15 mouse cellular contexts compared by ENCODE assay signal in the genomic region with DNA sequence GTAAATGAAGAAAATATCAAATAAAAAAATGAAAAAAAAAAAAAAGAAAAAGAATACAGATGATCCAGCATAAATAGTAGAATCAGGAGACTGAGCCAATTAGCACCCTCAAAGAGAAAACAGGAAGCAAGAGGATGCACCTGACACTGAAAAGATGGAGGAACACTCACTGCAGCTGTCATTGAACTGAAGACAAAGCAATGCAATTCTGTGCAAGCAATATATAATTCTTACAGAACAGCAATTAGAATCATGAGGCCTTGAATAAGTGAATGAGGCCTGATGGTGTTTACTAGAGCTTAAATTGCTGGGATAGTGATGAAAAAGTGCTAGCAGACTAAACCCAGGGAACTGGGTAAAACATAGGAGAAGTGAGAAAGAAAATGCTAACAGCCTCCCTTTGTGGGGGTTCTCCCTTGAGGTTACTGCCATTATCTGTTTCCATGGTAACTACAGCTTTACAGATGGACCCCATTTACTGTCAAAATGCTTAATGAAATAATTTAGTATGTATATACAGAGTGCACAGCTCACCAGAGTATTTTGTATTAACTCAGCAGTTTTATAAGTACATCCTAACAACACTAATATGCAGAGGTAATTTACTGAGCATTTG.
DNase-seq lines count a peak whose midpoint lies in the region; ATAC-seq and TF ChIP-seq lines count a peak whose summit lies in the region.
"Had no signal": no experiment of that assay in that cellular context is flagged by ENCODE, and none has a peak within 500 bp of the region (broad histone marks: within the 10 kb centered on the region; RNA-seq: fewer than 3 reads in every experiment).

No protein-coding gene starts in this region.

- intact Hi-C loops in gastrocnemius, postnatal 14 days (cut with DNase I; ENCODE audit: low total_unique reads) = no loop called here

- H3K4me2 ChIP-seq in forebrain, embryonic 14.5 days (ENCODE audit: low read length) = no peak overlapping the region
- no peak overlapping the region for H3K4me2 ChIP-seq in hindbrain, postnatal 0 days (ENCODE audit: low read depth, low read length)
- no peak overlapping the region for H3K4me2 ChIP-seq in neural tube, embryonic 13.5 days
- H3K4me2 ChIP-seq: embryonic facial prominence, embryonic 15.5 days had no signal

- H3K4me1 ChIP-seq in forebrain, embryonic 14.5 days (ENCODE audit: control insufficient read depth, insufficient read depth, low read length) = no peaks in the 10 kb centered on the region
- H3K4me1 ChIP-seq in hindbrain, postnatal 0 days (ENCODE audit: insufficient read depth, low read length) = no peaks in the 10 kb centered on the region
- peaks cover 7% of the 10 kb centered on the region; the same call in 1 of the 2 replicates for H3K4me1 ChIP-seq in neural tube, embryonic 13.5 days (replicated peaks)
- H3K4me1 ChIP-seq: embryonic facial prominence, embryonic 15.5 days; megakaryocyte, embryonic 14.5 days had no signal

- H3K27me3 ChIP-seq in forebrain, embryonic 14.5 days (replicated peaks; ENCODE audit: control insufficient read depth, insufficient read depth, low read length) = no peaks in the 10 kb centered on the region
- no peaks in the 10 kb centered on the region for H3K27me3 ChIP-seq in hindbrain, postnatal 0 days (ENCODE audit: insufficient read depth, low read length)
- H3K27me3 ChIP-seq in neural tube, embryonic 13.5 days = no peaks in the 10 kb centered on the region
- H3K27me3 ChIP-seq: embryonic facial prominence, embryonic 15.5 days; megakaryocyte, embryonic 14.5 days had no signal

- H3K36me3 ChIP-seq in forebrain, embryonic 14.5 days (ENCODE audit: control insufficient read depth, insufficient read depth, low read length) = no peaks in the 10 kb centered on the region
- no peaks in the 10 kb centered on the region for H3K36me3 ChIP-seq in hindbrain, postnatal 0 days (ENCODE audit: insufficient read depth, low read length)
- H3K36me3 ChIP-seq in neural tube, embryonic 13.5 days = no peaks in the 10 kb centered on the region
- H3K36me3 ChIP-seq: embryonic facial prominence, embryonic 15.5 days had no signal

- peak; percentile 94 for ATAC-seq in forebrain, embryonic 14.5 days
- ATAC-seq in hindbrain, postnatal 0 days = no peak; the same call in 1 of the 2 replicates
- peak; percentile 84 for ATAC-seq in neural tube, embryonic 13.5 days (ENCODE audit: low read depth)

- peak; percentile 2 for DNase-seq in layer of hippocampus, adult 9-11 months
- DNase-seq in layer of hippocampus, postnatal 36 days = no peak
- peak; percentile 81 for DNase-seq in forebrain, embryonic 14.5 days (ENCODE audit: low spot score)
- DNase-seq in hindbrain, postnatal 0 days (ENCODE audit: low spot score) = peak; percentile 8
- no peak for DNase-seq in testis, postnatal 14 days (ENCODE audit: low spot score)
- no peak for DNase-seq in gastrocnemius, postnatal 10 days
- DNase-seq in gastrocnemius, postnatal 14 days = no peak
- DNase-seq: cerebellum, adult 18-20 months; kidney, adult 8-10 months; lung, postnatal 10 days; thymus, postnatal 4 days had no signal

- H3K4me3 ChIP-seq in forebrain, embryonic 14.5 days (ENCODE audit: low read depth, low read length) = no peak overlapping the region
- no peak overlapping the region for H3K4me3 ChIP-seq in hindbrain, postnatal 0 days (ENCODE audit: low read length)
- H3K4me3 ChIP-seq in neural tube, embryonic 13.5 days = no peak overlapping the region
- H3K4me3 ChIP-seq: embryonic facial prominence, embryonic 15.5 days; megakaryocyte, embryonic 14.5 days had no signal

- no peak overlapping the region for H3K9ac ChIP-seq in forebrain, embryonic 14.5 days (ENCODE audit: low read length)
- H3K9ac ChIP-seq in hindbrain, postnatal 0 days (replicated peaks; ENCODE audit: low read length) = no peak overlapping the region
- no peak overlapping the region for H3K9ac ChIP-seq in neural tube, embryonic 13.5 days
- H3K9ac ChIP-seq: embryonic facial prominence, embryonic 15.5 days; liver, embryonic 14.5 days had no signal

- peak overlapping the region; percentile 49; the same call in 1 of the 2 replicates for H3K27ac ChIP-seq in forebrain, embryonic 14.5 days (ENCODE audit: low read depth, low read length)
- no peak overlapping the region for H3K27ac ChIP-seq in hindbrain, postnatal 0 days
- peak overlapping the region; percentile 62 for H3K27ac ChIP-seq in neural tube, embryonic 13.5 days (replicated peaks)
- H3K27ac ChIP-seq: embryonic facial prominence, embryonic 15.5 days; liver, embryonic 14.5 days had no signal

- no peaks in the 10 kb centered on the region for H3K9me3 ChIP-seq in forebrain, embryonic 14.5 days (replicated peaks; ENCODE audit: control insufficient read depth, low read length)
- no peaks in the 10 kb centered on the region for H3K9me3 ChIP-seq in hindbrain, postnatal 0 days (ENCODE audit: low read length)
- H3K9me3 ChIP-seq in neural tube, embryonic 13.5 days = no peaks in the 10 kb centered on the region
- H3K9me3 ChIP-seq: embryonic facial prominence, embryonic 15.5 days; megakaryocyte, embryonic 14.5 days had no signal

- no peak for TF ChIP-seq CTCF in hindbrain, postnatal 0 days (IDR thresholded peaks at IDR 0.05; ENCODE audit: low read depth)

Comparison
In these comparisons a context has a peak if more than half of its experiments do, and no peak if none do; other contexts are left out.
1. DNase-seq: peak in layer of hippocampus, adult 9-11 months (single experiment), forebrain, embryonic 14.5 days (single experiment) and hindbrain, postnatal 0 days (single experiment); none in layer of hippocampus, postnatal 36 days (0 of 2), testis, postnatal 14 days (single experiment), gastrocnemius, postnatal 10 days (single experiment) and gastrocnemius, postnatal 14 days (single experiment).